Mouse (Mus musculus) neural tube, embryonic 15.5 days (tissue): Measurements from ENCODE around the gene Cdk5rap2. TPM values are rescaled to one million over a fixed set of nuclear protein-coding genes. Genes with fewer than 3 reads are reported as not detected.

Source experiments
- ATAC-seq: fragments of 200-750 bp; cut with Nextera tagmentation; 2 replicates; pipeline ENCODE4 v1.8.0; 2017; ENCODE audit warnings: mild to moderate bottlenecking, moderate TSS enrichment, moderate library complexity; ENCODE audit not compliant: low FRiP score
- H3K27ac ChIP-seq: fragments of 300-500 bp; sonication (generic); replicated peaks from 2 replicates; pipeline ENCODE4 v1.5.1; 2015; ENCODE audit warnings: mild to moderate bottlenecking, inconsistent platforms
- H3K27me3 ChIP-seq: fragments of 300-500 bp; sonication (generic); replicated peaks from 2 replicates; pipeline ENCODE4 v1.6.1; 2015; ENCODE audit warnings: inconsistent platforms
- H3K36me3 ChIP-seq: fragments of 300-500 bp; sonication (generic); 2 replicates; pipeline ENCODE4 v1.6.1; 2015; ENCODE audit warnings: inconsistent platforms
- H3K4me1 ChIP-seq: fragments of 300-500 bp; sonication (generic); 2 replicates; pipeline ENCODE4 v1.6.1; 2015; ENCODE audit warnings: inconsistent platforms
- H3K4me2 ChIP-seq: fragments of 300-500 bp; sonication (generic); 2 replicates; pipeline ENCODE4 v1.6.1; 2015; ENCODE audit warnings: inconsistent platforms, mild to moderate bottlenecking, moderate library complexity
- H3K4me3 ChIP-seq: fragments of 300-500 bp; sonication (generic); replicated peaks from 2 replicates; pipeline ENCODE4 v1.5.1; 2015; ENCODE audit warnings: mild to moderate bottlenecking, inconsistent platforms
- H3K9ac ChIP-seq: fragments of 300-500 bp; sonication (generic); replicated peaks from 2 replicates; pipeline ENCODE4 v1.6.1; 2015; ENCODE audit warnings: mild to moderate bottlenecking, inconsistent platforms
- H3K9me3 ChIP-seq: fragments of 300-500 bp; sonication (generic); replicated peaks from 2 replicates; pipeline ENCODE4 v1.6.1; 2016; ENCODE audit warnings: inconsistent platforms
- WGBS: fragments of 180-500 bp; shearing (Covaris S2); methylation state at CpG from one replicate; pipeline ENCODE4 v1.1.7; 2015; ENCODE audit warnings: mixed read lengths; 5-methylcytosine and 5-hydroxymethylcytosine counted together
- polyA plus RNA-seq: library from polyadenylated mRNA; unstranded; fragments of >200 nt; fragmentation: Nextera tagmentation; extraction: Ambion mirVana; gene quantifications from 2 replicates; pipeline ENCODE4 v1.2.1, GENCODE M21; 2015

Gene Cdk5rap2
- polyA plus RNA-seq, 1 experiment from 2014 or later: 8.7 TPM

GRCm38 (mm10) chr4:70303870-70304269 is 106.4 kb downstream of the Cdk5rap2 start:
- no peak for ATAC-seq
- Histone ChIP-seq H3K4me1 (0 out of 2 replicates have a peak, but pooled peaks cover 6% of the 10 kb centered on the region), H3K27me3 (no peaks in the 10 kb centered on the region), H3K36me3 (peaks cover 8% of the 10 kb centered on the region; the same call in 1 of the 2 replicates), H3K4me2 (no peak overlapping the region), H3K9ac (no peak overlapping the region), H3K27ac (no peak overlapping the region), H3K4me3 (no peak overlapping the region), H3K9me3 (no peaks in the 10 kb centered on the region)
- 86% methylated on average over 4 of the region's 4 CpGs for WGBS

GRCm38 (mm10) chr4:70301187-70301586 is 109.1 kb downstream of the Cdk5rap2 start:
- no peak for ATAC-seq
- peaks cover 9% of the 10 kb centered on the region; the same call in 1 of the 2 replicates for H3K36me3 ChIP-seq
- no peak overlapping the region for H3K27ac ChIP-seq
- no peaks in the 10 kb centered on the region for H3K9me3 ChIP-seq
- H3K4me2 ChIP-seq: no peak overlapping the region
- H3K4me3 ChIP-seq: no peak overlapping the region
- H3K4me1 ChIP-seq: peaks cover 14% of the 10 kb centered on the region
- H3K9ac ChIP-seq: no peak overlapping the region
- 76% methylated on average over 9 of the region's 9 CpGs for WGBS
- no peaks in the 10 kb centered on the region for H3K27me3 ChIP-seq

GRCm38 (mm10) chr4:70289361-70289760 is 120.9 kb downstream of the Cdk5rap2 start:
- 55% methylated on average over 6 of the region's 6 CpGs for WGBS
- Histone ChIP-seq H3K9me3 (no peaks in the 10 kb centered on the region), H3K27me3 (no peaks in the 10 kb centered on the region), H3K4me2 (no peak overlapping the region), H3K9ac (no peak overlapping the region), H3K36me3 (no peaks in the 10 kb centered on the region; the same call in 1 of the 2 replicates), H3K4me1 (no peaks in the 10 kb centered on the region; the same call in 1 of the 2 replicates), H3K4me3 (no peak overlapping the region), H3K27ac (no peak overlapping the region; the same call in 1 of the 2 replicates)
- peak; percentile 43 for ATAC-seq

- no peaks in the 10 kb centered on the region for H3K9me3 ChIP-seq
- no peak overlapping the region for H3K9ac ChIP-seq
- no peaks in the 10 kb centered on the region for H3K4me1 ChIP-seq
- WGBS: 88% methylated on average over 9 of the region's 9 CpGs
- ATAC-seq: no peak
- H3K27me3 ChIP-seq: no peaks in the 10 kb centered on the region
- H3K4me2 ChIP-seq: no peak overlapping the region
- H3K27ac ChIP-seq: no peak overlapping the region
- peaks cover 9% of the 10 kb centered on the region; the same call in 1 of the 2 replicates for H3K36me3 ChIP-seq
- no peak overlapping the region for H3K4me3 ChIP-seq
Observed at GRCm38 (mm10) chr4:70283163-70283562, 127.1 kb downstream of the Cdk5rap2 start.

- Histone ChIP-seq H3K9me3 (no peaks in the 10 kb centered on the region), H3K36me3 (peaks cover 6% of the 10 kb centered on the region; the same call in 1 of the 2 replicates), H3K27ac (no peak overlapping the region), H3K4me1 (no peaks in the 10 kb centered on the region), H3K27me3 (no peaks in the 10 kb centered on the region), H3K4me2 (no peak overlapping the region), H3K9ac (no peak overlapping the region), H3K4me3 (no peak overlapping the region)
- no peak for ATAC-seq
- WGBS: 91% methylated on average over 4 of the region's 4 CpGs
Observed at GRCm38 (mm10) chr4:70278882-70279281, 131.4 kb downstream of the Cdk5rap2 start.

GRCm38 (mm10) chr4:70278057-70278456 is 132.2 kb downstream of the Cdk5rap2 start:
- no peak overlapping the region for H3K9ac ChIP-seq
- no peak overlapping the region for H3K4me3 ChIP-seq
- 95% methylated on average over 3 of the region's 3 CpGs for WGBS
- no peaks in the 10 kb centered on the region for H3K4me1 ChIP-seq
- H3K27ac ChIP-seq: no peak overlapping the region
- H3K9me3 ChIP-seq: no peaks in the 10 kb centered on the region
- H3K36me3 ChIP-seq: peaks cover 5% of the 10 kb centered on the region; the same call in 1 of the 2 replicates
- no peak overlapping the region for H3K4me2 ChIP-seq
- H3K27me3 ChIP-seq: no peaks in the 10 kb centered on the region
- no peak for ATAC-seq

GRCm38 (mm10) chr4:70272943-70273342 is 137.3 kb downstream of the Cdk5rap2 start:
- H3K9me3 ChIP-seq: no peaks in the 10 kb centered on the region
- H3K27me3 ChIP-seq: no peaks in the 10 kb centered on the region
- H3K4me1 ChIP-seq: no peaks in the 10 kb centered on the region
- no peak for ATAC-seq
- H3K36me3 ChIP-seq: peaks cover 3% of the 10 kb centered on the region
- H3K4me3 ChIP-seq: no peak overlapping the region
- no peak overlapping the region for H3K9ac ChIP-seq
- WGBS: 88% methylated on average over 4 of the region's 4 CpGs
- no peak overlapping the region for H3K27ac ChIP-seq
- no peak overlapping the region for H3K4me2 ChIP-seq

GRCm38 (mm10) chr4:70272527-70272926 is 137.7 kb downstream of the Cdk5rap2 start:
- Histone ChIP-seq H3K27ac (no peak overlapping the region), H3K27me3 (no peaks in the 10 kb centered on the region), H3K36me3 (peaks cover 3% of the 10 kb centered on the region), H3K9me3 (no peaks in the 10 kb centered on the region), H3K4me2 (no peak overlapping the region), H3K4me3 (no peak overlapping the region), H3K4me1 (no peaks in the 10 kb centered on the region), H3K9ac (no peak overlapping the region)
- ATAC-seq: no peak
- WGBS: 79% methylated on average over 4 of the region's 4 CpGs

GRCm38 (mm10) chr4:70267213-70267906 is 142.9 kb downstream of the Cdk5rap2 start:
- H3K4me2 ChIP-seq: no peak overlapping the region
- peaks cover 28% of the 10 kb centered on the region for H3K36me3 ChIP-seq
- no peak for ATAC-seq
- WGBS: 86% methylated on average over 2 of the region's 2 CpGs
- no peak overlapping the region for H3K4me3 ChIP-seq
- H3K27ac ChIP-seq: no peak overlapping the region
- H3K9ac ChIP-seq: no peak overlapping the region
- no peaks in the 10 kb centered on the region for H3K4me1 ChIP-seq
- no peaks in the 10 kb centered on the region for H3K9me3 ChIP-seq
- no peaks in the 10 kb centered on the region for H3K27me3 ChIP-seq

GRCm38 (mm10) chr4:70265248-70265647 is 145.0 kb downstream of the Cdk5rap2 start:
- Histone ChIP-seq H3K27ac (no peak overlapping the region), H3K9me3 (no peaks in the 10 kb centered on the region), H3K9ac (no peak overlapping the region), H3K27me3 (no peaks in the 10 kb centered on the region), H3K4me1 (no peaks in the 10 kb centered on the region), H3K4me2 (no peak overlapping the region), H3K36me3 (peaks cover 30% of the 10 kb centered on the region; the same call in 1 of the 2 replicates), H3K4me3 (no peak overlapping the region)
- ATAC-seq: no peak
- WGBS: 68% methylated on average over 6 of the region's 6 CpGs

GRCm38 (mm10) chr4:70262850-70263249 is 147.4 kb downstream of the Cdk5rap2 start:
- no peak for ATAC-seq
- WGBS: 90% methylated on average over 5 of the region's 5 CpGs
- peaks cover 18% of the 10 kb centered on the region for H3K4me1 ChIP-seq
- H3K27ac ChIP-seq: no peak overlapping the region
- no peak overlapping the region for H3K9ac ChIP-seq
- H3K9me3 ChIP-seq: no peaks in the 10 kb centered on the region
- no peak overlapping the region for H3K4me2 ChIP-seq
- no peak overlapping the region for H3K4me3 ChIP-seq
- peaks cover 30% of the 10 kb centered on the region; the same call in 1 of the 2 replicates for H3K36me3 ChIP-seq
- no peaks in the 10 kb centered on the region for H3K27me3 ChIP-seq

GRCm38 (mm10) chr4:70261315-70261714 is 148.9 kb downstream of the Cdk5rap2 start:
- H3K9ac ChIP-seq: no peak overlapping the region
- peaks cover 18% of the 10 kb centered on the region for H3K4me1 ChIP-seq
- no peak overlapping the region for H3K4me3 ChIP-seq
- 91% methylated on average over 5 of the region's 5 CpGs for WGBS
- H3K27me3 ChIP-seq: no peaks in the 10 kb centered on the region
- no peak overlapping the region for H3K27ac ChIP-seq
- H3K9me3 ChIP-seq: no peaks in the 10 kb centered on the region
- ATAC-seq: no peak
- no peak overlapping the region for H3K4me2 ChIP-seq
- peaks cover 34% of the 10 kb centered on the region; the same call in 1 of the 2 replicates for H3K36me3 ChIP-seq
